Mouse (Mus musculus) stomach, embryonic 15.5 days (tissue): ENCODE data around the gene Deup1. TPM values are rescaled to one million over a fixed set of nuclear protein-coding genes. Genes with fewer than 3 reads are reported as not detected.

Experiments
- ATAC-seq: fragments of 200-750 bp; cut with Nextera tagmentation; 2 replicates; pipeline ENCODE4 v1.8.0; 2017; ENCODE audit warnings: low read depth, moderate number of reproducible peaks, moderate TSS enrichment; ENCODE audit not compliant: insufficient read depth, low FRiP score
- H3K27ac ChIP-seq: fragments of 300-500 bp; sonication (generic); 2 replicates; pipeline ENCODE4 v1.5.1; 2015; ENCODE audit warnings: mild to moderate bottlenecking, inconsistent platforms
- H3K27me3 ChIP-seq: fragments of 300-500 bp; sonication (generic); replicated peaks from 2 replicates; pipeline ENCODE4 v1.6.1; 2015; ENCODE audit warnings: inconsistent platforms
- H3K36me3 ChIP-seq: fragments of 300-500 bp; sonication (generic); 2 replicates; pipeline ENCODE4 v1.6.1; 2015; ENCODE audit warnings: inconsistent platforms
- H3K4me1 ChIP-seq: fragments of 300-500 bp; sonication (generic); 2 replicates; pipeline ENCODE4 v1.6.1; 2015; ENCODE audit warnings: inconsistent platforms
- H3K4me2 ChIP-seq: fragments of 300-500 bp; sonication (generic); 2 replicates; pipeline ENCODE4 v1.6.1; 2015; ENCODE audit warnings: mild to moderate bottlenecking, inconsistent platforms
- H3K4me3 ChIP-seq: fragments of 300-500 bp; sonication (generic); replicated peaks from 2 replicates; pipeline ENCODE4 v1.5.1; 2015; ENCODE audit warnings: inconsistent platforms
- H3K9ac ChIP-seq: fragments of 300-500 bp; sonication (generic); 2 replicates; pipeline ENCODE4 v1.6.1; 2015; ENCODE audit warnings: inconsistent platforms
- H3K9me3 ChIP-seq: fragments of 300-500 bp; sonication (generic); 2 replicates; pipeline ENCODE4 v1.6.1; 2016; ENCODE audit warnings: inconsistent platforms
- WGBS: fragments of 180-500 bp; shearing (Covaris S2); methylation state at CpG from one replicate; pipeline ENCODE4 v1.1.7; 2015; 5-methylcytosine and 5-hydroxymethylcytosine counted together
- polyA plus RNA-seq: library from polyadenylated mRNA; unstranded; fragments of >200 nt; fragmentation: Nextera tagmentation; extraction: Ambion mirVana; gene quantifications from 2 replicates; pipeline ENCODE4 v1.2.1, GENCODE M21; 2015

Deup1 gene
- polyA plus RNA-seq, 1 experiment from 2014 or later: 0.12 TPM

DNA sequence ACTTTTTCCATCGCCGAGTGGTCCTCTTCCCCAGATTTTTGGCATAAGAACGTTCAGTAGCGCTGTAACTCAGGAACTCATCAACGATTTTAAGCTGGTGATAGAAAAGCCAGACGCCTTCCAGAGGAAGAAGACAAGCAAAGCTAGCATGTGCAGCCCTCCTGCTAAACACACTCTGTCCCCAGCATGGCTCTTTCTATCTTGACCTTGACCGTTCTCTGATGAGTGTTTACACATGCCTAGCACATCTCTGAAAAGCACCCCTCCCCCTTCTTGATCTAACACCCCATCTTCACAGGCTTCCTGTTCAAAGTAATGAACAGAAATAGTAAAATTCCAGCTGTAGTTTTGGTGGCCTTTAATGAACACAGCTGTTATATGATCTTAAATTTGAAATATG is 99.4 kb downstream of the Deup1 start:
- no peaks in the 10 kb centered on the region for H3K9me3 ChIP-seq
- no peak overlapping the region for H3K4me2 ChIP-seq
- H3K4me1 ChIP-seq: peaks cover 31% of the 10 kb centered on the region
- H3K4me3 ChIP-seq: no peak overlapping the region
- H3K27ac ChIP-seq: no peak overlapping the region
- WGBS: 57% methylated on average over 7 of the region's 7 CpGs
- H3K9ac ChIP-seq: no peak overlapping the region
- ATAC-seq: no peak
- H3K36me3 ChIP-seq: no peaks in the 10 kb centered on the region
- H3K27me3 ChIP-seq: no peaks in the 10 kb centered on the region

DNA sequence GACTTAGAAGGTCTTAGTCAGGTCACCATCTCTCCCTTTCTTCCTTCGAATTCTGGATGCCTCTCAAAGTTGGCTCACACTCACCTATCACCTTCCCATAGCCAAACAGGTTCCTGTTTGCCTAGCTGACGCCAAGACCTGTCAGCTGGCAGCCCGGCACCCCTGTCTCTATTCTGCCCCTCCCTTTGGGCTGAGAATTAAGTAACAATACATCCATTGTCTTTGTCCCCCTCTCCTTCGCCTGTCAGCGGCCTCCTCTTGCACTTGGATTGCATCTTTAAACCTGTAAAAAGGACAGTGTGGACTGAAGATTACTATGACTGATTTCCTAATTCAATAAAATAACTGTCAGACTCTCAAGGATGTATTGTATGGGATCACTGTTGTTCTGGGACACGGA is 99.9 kb downstream of the Deup1 start:
- no peak for ATAC-seq
- Histone ChIP-seq H3K9me3 (no peaks in the 10 kb centered on the region), H3K4me3 (no peak overlapping the region), H3K27me3 (no peaks in the 10 kb centered on the region), H3K27ac (no peak overlapping the region), H3K4me1 (peaks cover 31% of the 10 kb centered on the region), H3K9ac (no peak overlapping the region), H3K4me2 (no peak overlapping the region), H3K36me3 (no peaks in the 10 kb centered on the region)
- WGBS: 47% methylated on average over 6 of the region's 6 CpGs

DNA sequence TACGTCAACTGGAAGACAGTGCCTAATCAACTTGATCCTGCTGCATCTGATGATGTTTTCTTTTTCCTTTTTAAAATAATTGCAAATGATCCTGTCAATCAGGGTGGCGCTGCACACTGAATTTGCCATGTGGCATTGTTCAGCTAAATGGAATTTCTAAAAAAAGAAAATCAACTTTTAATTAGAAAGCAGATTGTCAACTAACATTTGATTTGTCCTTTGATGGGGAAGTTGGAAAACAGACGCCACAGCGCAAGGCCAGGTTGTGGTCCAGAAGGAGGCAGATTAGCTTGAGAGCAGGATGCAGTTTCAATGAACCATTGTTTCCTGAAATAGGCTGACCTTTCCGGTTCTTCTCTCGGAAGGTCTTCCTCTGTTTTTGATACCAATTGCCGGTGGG is 101.2 kb downstream of the Deup1 start:
- Histone ChIP-seq H3K4me3 (no peak overlapping the region), H3K4me2 (no peak overlapping the region), H3K4me1 (peaks cover 31% of the 10 kb centered on the region), H3K27ac (no peak overlapping the region), H3K9ac (no peak overlapping the region), H3K27me3 (no peaks in the 10 kb centered on the region), H3K36me3 (no peaks in the 10 kb centered on the region), H3K9me3 (no peaks in the 10 kb centered on the region)
- 72% methylated on average over 7 of the region's 7 CpGs for WGBS
- ATAC-seq: no peak

DNA sequence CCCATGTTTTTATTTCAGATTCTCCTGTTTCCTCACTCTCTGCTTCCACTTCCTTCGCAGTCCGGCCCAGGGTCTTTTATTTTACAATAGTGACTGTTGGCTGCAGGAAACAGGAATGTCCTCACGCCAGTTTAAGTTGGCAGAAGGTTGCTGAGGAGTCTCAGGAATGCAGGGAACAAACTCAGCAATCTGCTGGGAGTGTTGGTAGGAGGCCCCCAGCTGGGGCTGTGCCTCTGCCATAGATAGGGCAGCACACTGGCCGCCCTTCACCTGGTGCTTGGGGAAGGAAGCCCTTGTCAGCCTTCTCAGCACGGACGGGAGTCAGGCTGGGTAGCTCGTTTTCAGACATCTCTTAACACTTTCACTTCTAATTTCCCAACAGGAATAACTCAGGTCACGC is 102.5 kb downstream of the Deup1 start:
- Histone ChIP-seq H3K27ac (peak overlapping the region; percentile 67), H3K4me2 (no peak overlapping the region), H3K27me3 (no peaks in the 10 kb centered on the region), H3K9ac (no peak overlapping the region), H3K36me3 (no peaks in the 10 kb centered on the region), H3K4me1 (peaks cover 26% of the 10 kb centered on the region), H3K4me3 (no peak overlapping the region), H3K9me3 (no peaks in the 10 kb centered on the region)
- ATAC-seq: peak; percentile 29; the same call in 1 of the 2 replicates
- 45% methylated on average over 8 of the region's 8 CpGs for WGBS

DNA sequence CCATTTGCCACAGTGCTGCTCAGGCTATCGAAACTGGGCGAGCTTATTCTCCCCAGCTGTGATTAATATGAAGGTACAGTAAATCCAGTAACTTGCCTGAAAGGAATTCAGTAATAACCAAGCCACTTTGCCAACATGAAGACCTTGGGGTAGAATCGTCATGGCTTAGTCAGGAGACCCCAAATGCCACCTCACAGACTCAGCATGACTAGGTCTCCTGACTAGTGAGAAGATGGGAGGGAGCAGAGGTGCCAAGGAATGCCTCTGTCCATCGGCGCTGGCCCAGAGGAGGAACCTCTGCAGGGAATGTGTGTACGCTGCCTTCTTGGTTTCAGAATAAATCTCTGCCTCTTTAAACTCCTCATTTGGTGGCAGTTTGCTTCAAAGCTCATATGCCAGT is 104.1 kb downstream of the Deup1 start:
- Histone ChIP-seq H3K27ac (peak overlapping the region; percentile 40; the same call in 1 of the 2 replicates), H3K9me3 (no peaks in the 10 kb centered on the region), H3K27me3 (no peaks in the 10 kb centered on the region), H3K4me3 (no peak overlapping the region), H3K9ac (no peak overlapping the region), H3K4me1 (0 out of 2 replicates have a peak, but pooled peaks cover 12% of the 10 kb centered on the region), H3K36me3 (no peaks in the 10 kb centered on the region), H3K4me2 (no peak overlapping the region)
- ATAC-seq: no peak
- WGBS: 83% methylated on average over 6 of the region's 6 CpGs

DNA sequence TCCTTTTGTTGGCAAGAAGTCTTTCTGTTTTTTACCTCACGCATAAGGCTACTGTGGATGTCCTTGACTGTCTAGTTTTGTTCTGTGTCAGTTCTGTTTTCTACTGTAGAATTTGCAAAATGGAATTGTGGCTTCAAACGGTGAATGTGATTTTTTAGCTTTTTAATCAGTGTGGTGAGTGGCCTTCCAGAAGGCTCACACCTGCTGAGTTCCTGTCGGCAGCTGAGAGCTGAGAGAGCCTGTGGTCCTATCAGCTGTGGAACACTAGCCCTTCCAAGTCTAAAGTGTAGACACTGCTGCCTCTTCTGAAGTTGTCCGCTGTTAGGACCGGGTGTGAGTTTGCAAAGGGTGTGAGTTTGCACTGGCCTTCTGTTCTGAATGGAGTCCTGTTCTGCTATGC is 104.8 kb downstream of the Deup1 start:
- ATAC-seq: peak; percentile 50; the same call in 1 of the 2 replicates
- peak overlapping the region; percentile 40; the same call in 1 of the 2 replicates for H3K27ac ChIP-seq
- 58% methylated on average over 5 of the region's 5 CpGs for WGBS

DNA sequence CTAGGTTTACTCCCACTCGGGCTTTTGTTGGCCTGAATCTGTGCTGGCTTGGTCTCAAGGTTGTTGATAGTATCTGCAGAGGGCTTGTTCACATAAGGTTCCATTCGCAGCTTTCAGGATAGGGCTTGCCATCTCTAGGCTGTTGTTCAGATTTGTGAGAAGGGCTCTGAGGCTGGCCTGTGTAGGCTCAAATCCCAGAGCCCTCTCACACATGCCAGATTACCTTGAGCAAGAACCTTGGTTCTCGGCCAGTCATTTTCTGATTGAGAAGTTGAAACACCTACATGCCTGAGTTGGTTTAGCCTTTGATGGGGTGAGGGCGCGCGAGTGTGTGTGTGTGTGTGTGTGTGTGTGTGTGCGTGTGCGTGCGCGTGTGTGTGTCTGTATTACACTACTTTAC is 105.4 kb downstream of the Deup1 start:
- 78% methylated on average over 10 of the region's 10 CpGs for WGBS

More for the DNA sequence above, 104.8 kb downstream of the Deup1 start:
- Histone ChIP-seq H3K4me3 (no peak overlapping the region), H3K9ac (no peak overlapping the region), H3K4me1 (peaks cover 8% of the 10 kb centered on the region; the same call in 1 of the 2 replicates), H3K4me2 (no peak overlapping the region), H3K27me3 (no peaks in the 10 kb centered on the region), H3K36me3 (no peaks in the 10 kb centered on the region), H3K9me3 (no peaks in the 10 kb centered on the region)

DNA sequence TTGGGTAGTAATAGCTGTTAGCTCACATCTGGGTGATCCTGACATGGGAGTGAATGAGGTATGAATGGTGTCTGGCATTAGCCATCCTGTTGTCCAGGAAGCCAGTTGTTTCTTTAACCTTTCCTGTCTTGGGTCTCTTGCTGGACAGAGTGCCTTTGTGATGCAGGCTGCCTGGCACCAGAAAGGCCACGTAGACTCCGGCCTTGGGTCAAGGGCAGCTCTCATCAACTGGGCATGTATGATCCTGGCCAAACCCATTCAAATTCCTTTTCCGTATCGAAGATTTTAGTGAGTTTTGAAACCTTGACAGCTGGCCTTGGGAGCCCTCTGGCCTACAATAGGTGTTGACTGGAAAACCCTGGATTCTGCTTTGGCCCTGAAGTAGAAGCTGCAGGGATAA is 109.8 kb downstream of the Deup1 start:
- Histone ChIP-seq H3K4me3 (no peak overlapping the region), H3K4me1 (no peaks in the 10 kb centered on the region; the same call in 1 of the 2 replicates), H3K9me3 (no peaks in the 10 kb centered on the region), H3K27ac (no peak overlapping the region), H3K4me2 (no peak overlapping the region), H3K36me3 (no peaks in the 10 kb centered on the region), H3K27me3 (no peaks in the 10 kb centered on the region), H3K9ac (no peak overlapping the region)
- 78% methylated on average over 4 of the region's 4 CpGs for WGBS
- no peak for ATAC-seq

More for the DNA sequence above, 105.4 kb downstream of the Deup1 start:
- Histone ChIP-seq H3K9me3 (no peaks in the 10 kb centered on the region), H3K27ac (0 out of 2 replicates have a peak overlapping the region, but pooled peaks have one; percentile 16), H3K4me1 (peaks cover 8% of the 10 kb centered on the region; the same call in 1 of the 2 replicates), H3K36me3 (no peaks in the 10 kb centered on the region), H3K4me3 (no peak overlapping the region), H3K4me2 (no peak overlapping the region), H3K9ac (no peak overlapping the region), H3K27me3 (no peaks in the 10 kb centered on the region)
- no peak for ATAC-seq

DNA sequence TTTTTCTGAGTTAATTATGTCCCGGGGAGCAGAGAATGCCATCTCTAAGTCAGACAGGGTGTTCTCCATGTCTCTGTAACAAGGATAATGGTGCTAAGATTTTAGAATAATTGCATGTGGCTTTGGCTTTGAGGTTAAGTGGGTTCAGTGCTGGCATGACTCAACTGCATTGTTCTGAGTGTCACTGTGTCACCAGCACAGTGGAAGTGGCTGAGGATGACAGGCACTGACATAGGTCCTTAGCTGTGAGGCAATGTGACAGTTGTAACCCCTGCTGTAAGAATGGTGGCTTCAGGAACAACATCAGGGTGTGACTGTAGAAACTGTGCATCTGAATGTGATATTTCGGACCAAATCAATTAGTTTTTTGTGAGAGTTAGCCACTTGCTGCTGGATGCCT is 111.7 kb downstream of the Deup1 start:
- H3K9ac ChIP-seq: no peak overlapping the region
- H3K4me1 ChIP-seq: peaks cover under 1% of the 10 kb centered on the region; the same call in 1 of the 2 replicates
- ATAC-seq: no peak
- H3K4me2 ChIP-seq: no peak overlapping the region
- H3K27me3 ChIP-seq: no peaks in the 10 kb centered on the region
- WGBS: 70% methylated on average over 2 of the region's 2 CpGs
- no peak overlapping the region for H3K27ac ChIP-seq
- no peaks in the 10 kb centered on the region for H3K9me3 ChIP-seq
- no peaks in the 10 kb centered on the region for H3K36me3 ChIP-seq
- no peak overlapping the region for H3K4me3 ChIP-seq

DNA sequence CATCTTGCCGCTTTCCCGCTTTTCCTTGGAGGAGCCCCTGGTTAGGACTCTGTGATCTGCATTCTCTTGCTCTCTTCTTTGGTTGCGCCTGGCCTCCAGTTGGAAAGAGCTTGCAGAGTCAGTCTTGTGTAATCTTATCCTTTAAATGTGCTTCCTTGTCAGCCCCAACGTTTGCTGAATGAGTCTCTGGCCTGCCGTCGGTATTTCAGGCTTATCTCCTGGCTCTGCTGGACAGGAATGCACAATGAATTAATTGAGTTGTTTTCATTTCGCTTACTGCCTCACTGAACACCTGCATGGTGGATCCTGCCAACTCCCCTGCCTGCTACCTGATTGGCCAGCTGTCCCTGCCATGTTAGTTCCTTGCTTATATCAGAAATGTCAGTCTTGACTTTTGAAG is 114.8 kb downstream of the Deup1 start:
- Histone ChIP-seq H3K9me3 (no peaks in the 10 kb centered on the region), H3K36me3 (no peaks in the 10 kb centered on the region), H3K9ac (no peak overlapping the region), H3K4me2 (no peak overlapping the region), H3K4me3 (no peak overlapping the region), H3K27me3 (no peaks in the 10 kb centered on the region), H3K27ac (no peak overlapping the region; the same call in 1 of the 2 replicates), H3K4me1 (peaks cover 8% of the 10 kb centered on the region)
- WGBS: 44% methylated on average over 7 of the region's 7 CpGs
- peak; percentile 67; the same call in 1 of the 2 replicates for ATAC-seq

DNA sequence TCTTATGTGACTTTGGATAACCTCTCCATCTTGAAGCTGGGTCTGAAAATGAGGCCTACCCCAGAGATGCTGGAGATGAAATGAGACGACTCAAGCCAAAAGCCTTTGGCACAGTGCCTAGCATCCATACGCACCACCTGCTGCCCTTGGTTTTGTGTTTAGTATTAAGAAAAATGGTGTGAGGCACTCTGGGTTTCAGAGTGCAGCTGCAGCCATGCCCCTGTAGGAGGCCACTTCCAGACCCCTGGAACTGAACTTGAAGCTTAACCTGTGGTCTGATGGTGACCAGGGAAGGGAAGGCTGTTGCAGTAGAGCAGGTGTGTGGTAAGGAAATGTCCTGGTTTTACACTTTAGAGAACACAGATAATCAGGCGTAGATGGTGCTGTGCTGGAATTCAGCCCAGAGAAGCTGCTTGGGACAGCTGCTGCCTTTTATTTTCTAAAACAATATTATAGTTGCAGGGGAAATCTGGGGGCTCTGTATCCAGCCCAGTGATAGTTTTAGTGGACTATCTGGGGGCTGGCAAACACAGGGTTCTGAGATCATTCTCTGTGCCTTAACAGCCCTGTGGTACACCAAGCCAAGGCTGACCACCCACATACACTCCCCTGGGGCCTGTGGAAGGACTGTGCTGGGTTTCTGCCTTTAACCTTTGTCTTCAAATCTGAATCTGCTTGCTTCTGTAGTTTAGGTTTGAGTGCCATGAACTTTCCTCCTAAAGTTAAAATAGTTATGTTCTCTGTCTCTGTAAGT is 117.0 kb downstream of the Deup1 start:
- Histone ChIP-seq H3K9me3 (no peaks in the 10 kb centered on the region), H3K36me3 (no peaks in the 10 kb centered on the region), H3K4me1 (peaks cover 17% of the 10 kb centered on the region; the same call in 1 of the 2 replicates), H3K9ac (no peak overlapping the region), H3K27ac (no peak overlapping the region), H3K27me3 (no peaks in the 10 kb centered on the region), H3K4me3 (no peak overlapping the region), H3K4me2 (no peak overlapping the region)
- 33% methylated on average over 3 of the region's 3 CpGs for WGBS
- no peak for ATAC-seq
